Mouse (Mus musculus): ENCODE results near the gene Cep72.
"Not testable (repeated sequence)": the region's sequence is repeated elsewhere in the genome, so short reads cannot be mapped to it uniquely, and the experiment has no call there.

Cep72 gene

GRCm38 (mm10) chr13:74061613-74062377 lies at the start of gene Cep72:
Gene Cep72 (minus strand): TSS chr13:74062299.
- DNase-seq (ENCODE audit: low read depth, low spot score): peak; percentile 95

- DNase-seq (ENCODE audit: low read depth, low spot score): no peak
Measured at GRCm38 (mm10) chr13:74107410-74107809, 45.3 kb upstream of the Cep72 start.

- DNase-seq (ENCODE audit: low read depth, low spot score): no peak
Measured at GRCm38 (mm10) chr13:74104417-74104816, 42.3 kb upstream of the Cep72 start.

DNA sequence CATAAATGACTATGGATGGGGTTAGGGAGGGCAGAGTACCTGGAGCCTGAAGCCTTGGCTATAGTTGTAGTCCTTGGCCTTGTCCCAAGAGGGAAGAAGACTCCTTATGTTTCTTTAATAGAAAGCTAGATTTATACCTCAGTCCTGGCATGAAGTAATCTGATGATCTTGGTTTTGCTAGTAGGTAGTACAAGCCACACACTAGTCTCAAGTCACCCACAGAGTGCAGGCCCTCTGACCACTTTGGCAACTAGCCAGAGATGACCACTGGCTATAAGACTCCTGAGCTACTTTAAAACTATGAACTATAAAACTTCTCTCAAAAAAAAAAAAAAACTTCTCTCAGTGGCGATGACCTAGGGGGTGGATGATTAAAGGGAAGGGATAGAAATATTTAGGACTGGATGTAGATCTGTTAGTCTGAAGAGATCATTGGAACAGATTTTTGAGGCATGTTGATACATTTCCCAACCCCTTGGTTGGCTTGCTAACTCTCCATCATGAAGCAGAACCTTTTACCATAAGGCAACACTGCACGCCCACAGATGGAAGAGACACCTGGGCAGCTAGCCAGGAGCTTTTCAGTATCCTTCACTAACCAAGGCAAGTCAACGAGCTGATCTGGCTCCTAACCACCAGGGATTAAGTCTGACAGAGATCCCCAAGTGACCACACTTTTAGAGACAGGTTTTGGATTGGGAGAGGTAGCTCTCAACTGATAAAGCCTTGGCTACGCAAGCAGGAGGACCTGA lies 40.9 kb upstream of the Cep72 start:
- no peak for DNase-seq (ENCODE audit: low read depth, low spot score)

DNA sequence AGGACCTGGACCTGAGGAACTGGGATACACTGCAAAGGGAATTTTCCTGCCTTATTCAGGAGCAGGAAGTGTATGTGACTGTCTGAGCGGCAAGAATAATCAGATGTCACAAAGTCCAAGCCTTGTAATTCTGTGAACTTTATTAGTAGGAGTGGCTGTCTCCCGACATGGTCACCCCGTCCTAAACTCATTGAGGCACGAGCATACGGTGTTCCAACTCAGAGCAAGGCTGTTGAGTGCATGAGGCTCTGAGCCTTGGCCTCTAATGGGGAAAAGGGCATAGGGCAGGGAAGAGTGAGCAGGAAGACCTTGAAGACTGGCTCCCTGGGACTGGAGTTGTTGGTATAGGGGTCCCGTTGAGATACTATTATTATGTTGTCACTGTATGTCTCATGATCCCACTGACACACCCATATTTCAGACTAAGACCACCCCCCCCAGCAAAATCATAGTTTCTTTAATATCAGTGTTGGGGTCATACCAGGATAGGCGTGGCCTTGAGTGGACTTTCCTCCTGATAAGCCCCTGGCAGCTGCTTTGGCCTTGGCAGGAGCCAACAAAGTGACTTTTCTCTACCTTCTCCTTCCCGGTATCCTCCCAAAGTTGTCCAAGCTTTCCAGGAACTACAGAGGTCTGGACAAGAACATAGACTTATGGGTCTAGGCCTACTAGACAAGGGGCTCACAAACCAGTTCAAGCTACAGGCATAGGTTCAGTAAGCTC lies 40.2 kb upstream of the Cep72 start:
- no peak for DNase-seq (ENCODE audit: low read depth, low spot score)

- DNase-seq (ENCODE audit: low read depth, low spot score): no peak
Measured at GRCm38 (mm10) chr13:74098913-74099312, 36.8 kb upstream of the Cep72 start.

DNA sequence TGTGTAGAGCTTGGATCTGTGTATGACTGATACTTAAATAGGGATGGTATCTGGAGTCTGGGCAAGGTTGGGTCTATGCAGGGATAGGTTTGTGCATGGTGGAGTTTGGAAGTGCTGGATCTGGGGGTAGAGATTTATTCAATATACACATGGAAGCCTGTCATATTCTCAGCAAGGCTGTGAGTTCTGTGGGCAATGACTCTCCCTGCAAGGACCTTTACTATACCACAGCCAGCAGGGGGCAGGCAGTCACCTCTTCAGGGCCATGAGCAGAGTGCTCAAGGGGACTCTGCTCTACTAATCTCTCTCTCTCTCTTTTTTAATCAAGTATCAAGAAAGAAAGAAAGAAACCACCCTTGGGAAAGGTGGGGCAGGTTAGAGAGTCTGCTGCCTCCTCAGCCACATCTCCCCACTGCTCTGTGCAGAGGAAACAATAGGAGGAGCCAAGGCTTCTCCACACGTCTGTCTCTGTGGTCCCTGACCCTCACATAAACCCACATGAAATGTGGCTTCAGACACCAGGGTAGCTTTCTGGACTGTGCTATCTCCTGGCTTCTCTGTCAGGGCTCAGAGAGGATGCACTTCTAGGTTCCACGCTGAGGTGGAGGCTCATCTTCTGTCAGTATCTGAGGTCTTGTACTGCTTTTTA lies 34.7 kb upstream of the Cep72 start:
- DNase-seq (ENCODE audit: low read depth, low spot score): peak; percentile 70

DNA sequence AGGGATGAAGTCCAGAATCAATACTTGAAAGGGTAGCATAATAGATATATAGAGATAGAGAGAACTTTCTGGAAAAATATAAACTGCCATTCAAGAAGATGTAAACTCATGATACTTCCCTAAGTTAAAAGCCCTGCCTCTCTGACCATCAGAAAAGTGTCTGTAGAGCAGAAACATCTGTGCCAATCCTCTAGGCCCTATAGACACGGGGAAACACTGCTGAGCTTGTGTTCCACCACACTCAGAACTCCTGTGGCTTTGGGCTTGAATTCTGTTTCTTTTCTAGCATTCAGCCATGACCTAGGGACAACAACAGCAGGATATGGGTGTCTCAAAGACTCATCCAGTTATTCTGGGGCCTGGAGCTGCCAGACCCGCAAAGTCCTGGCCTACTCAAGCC lies 33.8 kb upstream of the Cep72 start:
- no peak for DNase-seq (ENCODE audit: low read depth, low spot score)

GRCm38 (mm10) chr13:74090265-74090664 lies 28.2 kb upstream of the Cep72 start:
- peak; percentile 11 for DNase-seq (ENCODE audit: low read depth, low spot score)

DNA sequence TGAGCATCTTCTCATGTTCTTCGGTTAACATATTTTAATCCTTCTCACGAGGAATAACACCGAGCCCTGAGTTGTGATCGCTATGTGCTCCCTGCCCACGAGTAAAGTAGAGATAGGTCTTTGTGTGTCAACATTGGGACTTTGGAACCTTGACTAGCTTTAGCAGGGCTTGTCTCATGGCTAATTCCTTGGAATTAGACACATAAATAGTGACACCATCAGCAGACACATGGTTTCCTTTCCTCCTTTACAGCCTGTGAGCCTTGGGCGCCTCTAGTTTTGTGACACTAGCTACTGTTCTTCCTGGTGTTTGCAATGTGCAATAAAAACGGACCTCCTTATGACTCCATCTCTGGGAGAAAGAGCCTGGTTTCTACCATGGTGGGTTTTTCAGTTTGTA lies 11.3 kb upstream of the Cep72 start:
- DNase-seq (ENCODE audit: low read depth, low spot score): no peak

DNA sequence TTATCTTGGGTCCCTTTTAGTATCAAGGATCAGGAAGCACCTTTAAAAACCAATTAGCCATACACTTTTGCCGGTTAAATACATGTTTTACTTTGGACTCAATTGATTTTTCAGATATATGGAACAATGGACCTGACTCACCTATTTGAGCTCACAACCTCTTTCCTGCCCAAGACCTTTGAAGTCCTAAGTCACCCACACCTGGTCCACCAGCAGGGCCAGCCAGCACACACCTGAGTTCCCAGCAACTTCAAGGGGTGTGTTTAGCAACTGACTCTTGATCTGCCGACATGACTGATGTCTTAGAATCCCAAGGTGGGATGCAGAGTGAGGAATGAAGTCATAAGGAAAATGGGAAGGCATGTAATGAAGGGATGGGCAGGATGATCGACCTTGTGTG lies 9.6 kb upstream of the Cep72 start:
- DNase-seq (ENCODE audit: low read depth, low spot score): no peak

DNA sequence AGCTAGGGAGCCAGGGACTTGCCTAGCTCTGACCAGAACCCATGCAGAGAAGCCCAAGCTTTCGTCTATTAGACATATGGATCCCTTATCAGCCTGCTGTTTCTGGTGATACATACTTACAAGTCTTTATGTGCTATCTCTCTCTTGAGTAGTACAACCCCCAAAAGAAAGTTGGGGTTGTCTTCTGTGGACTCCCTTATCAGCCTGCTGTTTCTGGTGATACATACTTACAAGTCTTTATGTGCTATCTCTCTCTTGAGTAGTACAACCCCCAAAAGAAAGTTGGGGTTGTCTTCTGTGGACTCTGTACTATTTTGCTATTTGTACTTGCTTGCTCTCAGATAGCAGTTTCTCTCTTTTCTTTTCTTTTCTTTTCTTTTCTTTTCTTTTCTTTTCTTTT lies 9.1 kb upstream of the Cep72 start:
- DNase-seq (ENCODE audit: low read depth, low spot score): not testable (repeated sequence)

GRCm38 (mm10) chr13:74066576-74066975 lies 4.5 kb upstream of the Cep72 start:
- no peak for DNase-seq (ENCODE audit: low read depth, low spot score)

DNA sequence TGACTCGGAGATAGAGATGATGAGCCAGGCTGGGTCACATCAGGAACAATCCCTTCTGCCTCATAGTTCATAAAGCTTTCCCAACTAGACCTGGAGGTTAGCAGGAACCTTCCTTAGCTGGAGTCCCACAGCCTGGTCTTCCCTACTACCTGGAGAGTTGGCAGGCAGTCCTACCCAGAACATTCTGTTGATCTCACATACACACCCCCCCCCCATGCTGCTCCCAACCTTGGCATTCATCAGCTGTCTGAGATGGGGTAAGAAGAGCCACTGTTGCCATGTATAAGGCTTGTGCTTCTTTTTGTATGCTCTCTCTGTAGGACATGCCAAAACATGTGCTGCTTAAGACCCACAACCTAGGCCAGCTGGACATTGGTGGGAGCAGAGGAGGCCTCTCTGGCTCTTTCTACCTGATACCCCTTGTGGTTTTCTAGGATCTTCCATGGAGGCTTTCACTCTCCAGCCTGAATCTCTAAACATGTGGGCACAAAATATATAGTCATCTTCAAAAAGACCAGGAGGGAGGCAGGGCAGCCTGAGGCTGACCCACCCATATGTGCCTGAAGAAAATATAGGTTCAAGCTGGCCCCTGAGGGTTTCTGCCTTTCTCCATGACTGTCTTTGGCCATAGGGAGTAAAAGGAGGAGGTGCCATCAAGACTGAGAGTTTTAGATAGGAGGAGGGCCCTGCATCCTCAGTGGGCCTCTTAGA lies 1.4 kb upstream of the Cep72 start:
- DNase-seq (ENCODE audit: low read depth, low spot score): no peak

GRCm38 (mm10) chr13:74062378-74063128 lies 454 bp upstream of the Cep72 start:
- no peak for DNase-seq (ENCODE audit: low read depth, low spot score)

GRCm38 (mm10) chr13:74058081-74058480 lies 4.0 kb downstream of the Cep72 start:
- DNase-seq (ENCODE audit: low read depth, low spot score): no peak

DNA sequence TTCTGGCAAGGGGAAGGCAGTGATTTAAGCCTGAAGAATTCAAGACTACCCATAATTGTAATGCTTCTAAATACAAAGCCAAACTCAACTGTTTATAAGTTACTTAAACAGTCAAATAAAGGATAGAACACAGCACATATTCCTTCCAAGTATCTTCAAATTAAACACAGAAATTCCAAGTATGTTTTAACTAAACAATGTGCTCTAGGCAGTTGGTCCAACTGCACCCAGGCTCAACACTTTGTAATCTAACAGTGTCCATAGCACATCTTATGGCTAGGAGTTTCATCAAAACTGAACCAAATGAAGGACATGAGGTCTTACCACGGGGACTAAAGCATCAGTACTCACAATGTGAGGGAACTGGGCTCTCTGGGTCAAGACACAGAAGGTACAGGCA lies 5.9 kb downstream of the Cep72 start:
- no peak for DNase-seq (ENCODE audit: low read depth, low spot score)

DNA sequence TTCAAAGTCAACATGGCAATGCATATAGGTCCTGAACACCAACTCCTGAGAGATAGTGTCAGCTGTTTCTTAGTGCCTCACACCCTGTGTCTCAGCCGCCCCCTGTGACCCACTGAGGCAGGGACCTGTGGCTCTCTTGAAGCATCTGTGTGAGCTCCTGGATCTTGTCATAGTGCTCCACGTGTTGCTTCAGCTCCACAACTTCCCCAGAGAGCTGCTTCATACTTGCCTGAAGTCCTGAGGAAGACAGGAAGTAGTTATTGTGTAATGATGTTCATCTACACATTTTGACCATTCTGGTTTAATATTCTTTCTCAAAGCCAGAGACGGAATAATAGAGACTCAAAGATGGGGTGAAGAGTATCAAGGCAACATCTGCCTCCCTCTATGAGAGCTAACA lies 22.2 kb downstream of the Cep72 start:
- DNase-seq (ENCODE audit: low read depth, low spot score): no peak

- no peak for DNase-seq (ENCODE audit: low read depth, low spot score)
Measured at GRCm38 (mm10) chr13:74035776-74036175, 26.3 kb downstream of the Cep72 start.

DNA sequence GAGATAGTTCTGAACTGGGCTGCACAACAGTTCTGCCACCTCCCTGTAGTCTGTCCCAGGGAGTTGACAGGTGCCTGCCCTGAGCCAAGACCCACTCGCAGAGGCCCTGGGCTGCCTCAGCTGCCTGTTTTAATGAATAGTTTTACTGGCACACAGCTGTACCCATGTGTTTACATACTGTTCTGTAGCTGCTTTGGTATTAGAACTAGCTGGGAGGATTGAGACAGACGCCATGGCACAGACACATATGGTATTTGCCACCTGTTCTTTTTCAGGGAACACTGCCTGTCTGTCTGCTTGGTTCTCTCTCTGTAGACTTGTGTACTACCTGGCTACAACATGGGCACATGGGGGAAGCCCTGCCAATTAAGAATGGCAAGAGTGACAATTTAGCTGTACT lies 27.3 kb downstream of the Cep72 start:
- DNase-seq (ENCODE audit: low read depth, low spot score): no peak

DNA sequence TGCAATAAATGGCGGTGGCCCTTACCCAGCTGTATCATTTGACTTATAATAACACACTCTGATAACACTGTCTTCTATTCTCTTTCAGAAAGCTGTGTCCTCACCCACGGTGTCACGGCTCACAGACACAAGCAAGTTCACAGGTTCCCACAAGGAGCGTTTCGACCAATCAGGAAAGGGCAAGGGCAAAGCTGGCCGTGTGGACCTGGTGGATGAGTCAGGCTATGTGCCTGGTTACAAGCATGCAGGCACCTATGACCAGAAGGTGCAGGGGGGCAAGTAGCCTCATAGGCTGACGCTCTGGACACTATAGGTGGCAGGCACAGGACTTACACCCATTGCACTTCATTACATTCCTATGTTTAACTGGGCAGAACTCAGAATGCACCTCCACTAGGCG lies 31.0 kb downstream of the Cep72 start:
- DNase-seq (ENCODE audit: low read depth, low spot score): no peak

Measured in A20 (cell line).